Mouse (Mus musculus): ENCODE data around the gene Bri3.

DNA sequence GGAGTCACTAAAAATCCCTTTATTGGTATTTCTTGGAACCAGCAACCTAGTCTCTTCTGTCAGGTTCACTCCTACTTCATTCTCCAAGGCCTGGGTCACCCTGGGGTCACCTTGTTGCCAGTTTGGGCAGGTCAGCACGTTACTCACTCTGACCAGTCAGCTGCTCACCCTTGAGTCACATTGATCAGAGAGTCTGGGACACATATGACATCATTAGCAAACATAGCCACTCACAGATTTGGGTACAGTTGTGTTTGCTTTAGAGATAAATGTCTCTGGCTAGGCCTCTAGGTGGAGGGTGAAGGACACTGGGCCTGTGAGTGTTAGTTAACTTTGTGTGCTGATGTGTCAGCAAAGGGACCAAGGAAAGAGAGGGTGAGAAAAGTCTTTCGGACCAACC lies 127.9 kb downstream of the Bri3 start:
- TF ChIP-seq POLR2A (IDR thresholded peaks at IDR 0.05; ENCODE audit: extremely low read depth, insufficient read depth, low read length) = no peak
- TF ChIP-seq CTCF (IDR thresholded peaks at IDR 0.05; ENCODE audit: extremely low read depth, insufficient read depth, low read length) = no peak
